In genomic region chr11:53278411-53278810, GRCm38 (mm10) we compare ENCODE assay signal across 26 mouse cellular contexts.
"Had no signal": no experiment of that assay in that cellular context is flagged by ENCODE, and none has a peak within 500 bp of the region (broad histone marks: within the 10 kb centered on the region; RNA-seq: fewer than 3 reads in every experiment).

No protein-coding gene starts in this region.

- H3K4me3 ChIP-seq: heart, adult 2 months; heart, embryonic 13.5 days; heart, embryonic 15.5 days; hindbrain, embryonic 13.5 days; hindbrain, embryonic 15.5 days; kidney, embryonic 15.5 days; limb, embryonic 12.5 days; limb, embryonic 15.5 days; liver, embryonic 12.5 days had no signal

- H3K9me3 ChIP-seq: heart, embryonic 13.5 days; heart, embryonic 15.5 days; hindbrain, embryonic 13.5 days; hindbrain, embryonic 15.5 days; kidney, embryonic 15.5 days; limb, embryonic 12.5 days; limb, embryonic 15.5 days; liver, embryonic 12.5 days had no signal

- H3K4me1 ChIP-seq: hindbrain, embryonic 13.5 days; hindbrain, embryonic 15.5 days; kidney, embryonic 15.5 days; limb, embryonic 12.5 days; limb, embryonic 15.5 days; liver, embryonic 12.5 days had no signal

- H3K4me2 ChIP-seq: heart, embryonic 11.5 days; heart, embryonic 13.5 days; heart, embryonic 15.5 days; hindbrain, embryonic 13.5 days; hindbrain, embryonic 15.5 days; kidney, embryonic 15.5 days; limb, embryonic 12.5 days; limb, embryonic 15.5 days; liver, embryonic 12.5 days had no signal

- H3K9ac ChIP-seq: heart, embryonic 13.5 days; heart, embryonic 15.5 days; hindbrain, embryonic 13.5 days; hindbrain, embryonic 15.5 days; kidney, embryonic 15.5 days; limb, embryonic 12.5 days; limb, embryonic 15.5 days; liver, embryonic 12.5 days had no signal

- DNase-seq: gastrocnemius, postnatal 14 days; gastrocnemius, postnatal 36 days; heart, adult 11 months; heart, adult 2 months; heart, postnatal 14 days; heart, postnatal 36 days; kidney, adult 11 months; kidney, adult 2 months; kidney, adult 9 months; kidney, postnatal 14 days; kidney, postnatal 36 days; layer of hippocampus, adult 9-11 months; layer of hippocampus, postnatal 36 days; left cerebral cortex, postnatal 4 days had no signal

- H3K27ac ChIP-seq: heart, adult 2 months; heart, embryonic 13.5 days; heart, embryonic 15.5 days; hindbrain, embryonic 13.5 days; hindbrain, embryonic 15.5 days; hindbrain, postnatal 0 days; kidney, embryonic 15.5 days; kidney, postnatal 0 days; limb, embryonic 12.5 days; limb, embryonic 15.5 days; liver, embryonic 12.5 days had no signal

- ATAC-seq: hindbrain, postnatal 0 days; intestine, embryonic 16.5 days; liver, embryonic 12.5 days had no signal

- H3K27me3 ChIP-seq: heart, embryonic 13.5 days; heart, embryonic 15.5 days; hindbrain, embryonic 13.5 days; hindbrain, embryonic 15.5 days; kidney, embryonic 15.5 days; limb, embryonic 12.5 days; limb, embryonic 15.5 days; liver, embryonic 12.5 days had no signal
